Mouse (Mus musculus) yolk sac, embryonic 10.5 days (tissue): ENCODE measurements around the gene Chrng.
A peak's percentile ranks its signal among the peaks of the same experiment; 100 is the strongest.

Experiments used
- DNase-seq: peaks from one replicate; pipeline ENCODE4 v3.0.0-alpha.2; 2017; ENCODE audit warnings: low spot score

The Chrng gene

GRCm38 (mm10) chr1:87204465-87204864 lies at the start of gene Chrng:
Chrng (plus strand) TSS chr1:87204657.
- no peak for DNase-seq

GRCm38 (mm10) chr1:87155531-87156198 lies 48.8 kb upstream of the Chrng start:
- DNase-seq = no peak

GRCm38 (mm10) chr1:87156199-87156587 lies 48.3 kb upstream of the Chrng start, which contains the start of gene Ecel1:
Ecel1 (minus strand) TSS chr1:87156521.
- DNase-seq = no peak

- no peak for DNase-seq
Measured at GRCm38 (mm10) chr1:87159396-87159795, 45.1 kb upstream of the Chrng start.

- DNase-seq = no peak
Measured at GRCm38 (mm10) chr1:87164164-87164795, 40.2 kb upstream of the Chrng start.

GRCm38 (mm10) chr1:87164796-87165184 lies 39.7 kb upstream of the Chrng start:
- DNase-seq = no peak

GRCm38 (mm10) chr1:87170458-87170857 lies 34.0 kb upstream of the Chrng start:
- DNase-seq = no peak

- DNase-seq = no peak
Measured at GRCm38 (mm10) chr1:87171312-87171711, 33.1 kb upstream of the Chrng start.

GRCm38 (mm10) chr1:87172316-87172715 lies 32.1 kb upstream of the Chrng start:
- no peak for DNase-seq

- peak; percentile 61 for DNase-seq
Measured at GRCm38 (mm10) chr1:87174006-87174955, 30.2 kb upstream of the Chrng start.

- DNase-seq = no peak
Measured at GRCm38 (mm10) chr1:87175852-87176292, 28.6 kb upstream of the Chrng start.

GRCm38 (mm10) chr1:87180896-87181295 lies 23.6 kb upstream of the Chrng start:
- no peak for DNase-seq

- no peak for DNase-seq
Measured at GRCm38 (mm10) chr1:87183013-87183412, 21.4 kb upstream of the Chrng start, which contains the start of gene Prss56. Prss56 (plus strand) TSS chr1:87183313.

- no peak for DNase-seq
Measured at GRCm38 (mm10) chr1:87183998-87184750, 20.3 kb upstream of the Chrng start.

- no peak for DNase-seq
Measured at GRCm38 (mm10) chr1:87184751-87185139, 19.7 kb upstream of the Chrng start.

GRCm38 (mm10) chr1:87185526-87185925 lies 18.9 kb upstream of the Chrng start:
- DNase-seq = no peak

- no peak for DNase-seq
Measured at GRCm38 (mm10) chr1:87186261-87187036, 18.0 kb upstream of the Chrng start.

- DNase-seq = peak; percentile 65
Measured at GRCm38 (mm10) chr1:87187037-87187355, 17.5 kb upstream of the Chrng start.

- no peak for DNase-seq
Measured at GRCm38 (mm10) chr1:87190429-87190828, 14.0 kb upstream of the Chrng start, which contains the start of gene Chrnd. Chrnd (plus strand) TSS chr1:87190607.

GRCm38 (mm10) chr1:87197296-87197695 lies 7.2 kb upstream of the Chrng start:
- DNase-seq = no peak
